Mouse (Mus musculus) cerebellum, postnatal 4 days (tissue): ENCODE measurements around the gene Olfr547.
"Not testable (repeated sequence)": the region's sequence is repeated elsewhere in the genome, so short reads cannot be mapped to it uniquely, and the experiment has no call there.

Source experiments
- DNase-seq, 2 experiments: peaks; one replicate each; pipeline ENCODE4 v3.0.0; 2022; ENCODE audit warnings: low spot score in 2 of 2, mixed read lengths in 1 of 2

The Olfr547 gene

DNA sequence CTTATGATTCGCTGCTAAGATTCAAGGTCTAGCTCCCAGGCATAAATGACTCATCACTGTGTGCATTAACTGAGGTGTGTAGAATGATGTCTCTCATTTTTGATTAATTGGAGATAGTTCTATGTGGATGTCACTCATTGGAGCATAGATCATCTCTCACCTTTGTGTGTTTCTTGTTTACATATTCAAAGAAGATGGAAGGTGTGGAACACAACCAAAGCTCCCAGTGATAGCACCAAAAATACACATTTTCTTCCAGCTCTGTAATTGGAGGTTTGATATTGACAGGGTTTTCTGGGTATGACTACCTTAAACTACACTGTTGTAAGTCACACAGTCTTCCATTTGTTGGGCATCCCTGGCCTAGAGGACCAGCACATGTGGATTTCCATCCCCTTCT lies at the start of gene Olfr547:
TSS of gene Olfr547 (plus strand) at position 301 of the 400 bp plus-strand sequence.
- DNase-seq: no peak

DNA sequence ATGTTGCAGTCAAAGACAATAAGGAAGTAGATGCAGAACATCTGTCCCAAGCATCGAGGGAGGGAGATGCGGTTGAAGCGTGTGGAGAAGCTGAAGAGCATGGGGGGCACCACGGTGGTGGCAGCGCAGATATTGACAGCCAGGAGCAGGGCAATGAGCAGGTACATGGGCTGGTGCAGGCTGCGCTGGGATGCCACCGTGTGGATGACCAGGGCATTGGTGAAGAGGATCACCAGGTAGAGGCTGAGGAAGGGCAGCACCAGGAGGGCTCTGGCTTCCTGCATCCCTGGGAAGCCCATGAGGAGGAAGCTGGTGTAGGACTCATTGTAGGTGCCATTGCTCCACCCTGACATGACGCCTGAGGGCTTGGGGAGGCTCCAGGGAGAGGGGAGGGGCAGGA lies 49.8 kb upstream of the Olfr547 start:
- not testable (repeated sequence) for DNase-seq

DNA sequence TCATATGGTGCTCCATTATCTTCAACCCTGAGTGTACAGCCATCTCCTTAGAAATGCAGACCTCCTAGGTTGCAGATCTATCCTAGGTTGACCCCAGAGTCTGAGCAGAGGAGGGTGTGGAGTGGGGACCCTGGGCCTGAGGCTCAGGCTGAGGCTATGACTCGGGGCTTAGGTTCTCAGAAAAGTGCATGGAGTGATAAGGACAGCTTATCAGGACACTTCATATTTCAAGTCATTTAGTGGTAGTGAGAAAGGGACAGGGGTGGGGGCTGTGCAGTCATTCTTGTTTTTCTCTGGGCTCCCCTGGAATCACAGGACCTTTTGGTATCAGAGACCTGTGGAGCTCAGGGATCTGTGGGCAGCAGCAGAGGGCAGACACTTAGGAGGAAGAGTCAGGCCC lies 48.4 kb upstream of the Olfr547 start:
- no peak for DNase-seq

DNA sequence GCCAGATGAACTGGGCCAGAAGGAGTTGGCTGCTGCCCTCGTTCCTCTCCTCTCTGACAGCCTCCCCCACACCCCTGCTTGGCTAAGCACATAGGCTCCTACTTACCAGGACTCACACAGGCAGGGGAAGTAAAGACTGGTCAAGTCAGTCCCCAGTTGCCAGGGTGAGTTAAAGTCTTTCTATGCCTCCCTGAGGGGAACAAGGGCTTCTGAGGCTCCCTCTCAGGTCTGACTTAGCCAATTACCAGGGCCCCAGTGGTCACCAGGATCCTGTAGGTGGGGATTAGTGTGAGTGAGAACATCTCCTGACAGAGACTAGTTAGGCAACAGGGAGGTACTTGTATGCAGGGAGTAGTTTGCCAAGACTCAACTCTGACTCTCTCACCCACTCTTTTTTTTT lies 46.4 kb upstream of the Olfr547 start, which contains the start of gene Olfr544:
TSS of gene Olfr544 (minus strand) at position 153 of the 400 bp plus-strand sequence.
- DNase-seq: no peak

DNA sequence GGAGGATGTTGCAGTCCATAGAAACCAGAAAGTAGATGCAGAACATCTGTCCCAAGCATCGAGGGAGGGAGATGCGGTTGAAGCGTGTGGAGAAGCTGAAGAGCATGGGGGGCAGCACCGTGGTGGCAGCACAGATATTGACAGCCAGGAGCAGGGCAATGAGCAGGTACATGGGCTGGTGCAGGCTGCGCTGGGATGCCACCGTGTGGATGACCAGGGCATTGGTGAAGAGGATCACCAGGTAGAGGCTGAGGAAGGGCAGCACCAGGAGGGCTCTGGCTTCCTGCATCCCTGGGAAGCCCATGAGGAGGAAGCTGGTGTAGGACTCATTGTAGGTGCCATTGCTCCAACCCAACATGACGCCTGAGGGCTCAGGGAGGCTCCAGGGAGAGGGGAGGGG lies 40.1 kb upstream of the Olfr547 start:
- not testable (repeated sequence) for DNase-seq

DNA sequence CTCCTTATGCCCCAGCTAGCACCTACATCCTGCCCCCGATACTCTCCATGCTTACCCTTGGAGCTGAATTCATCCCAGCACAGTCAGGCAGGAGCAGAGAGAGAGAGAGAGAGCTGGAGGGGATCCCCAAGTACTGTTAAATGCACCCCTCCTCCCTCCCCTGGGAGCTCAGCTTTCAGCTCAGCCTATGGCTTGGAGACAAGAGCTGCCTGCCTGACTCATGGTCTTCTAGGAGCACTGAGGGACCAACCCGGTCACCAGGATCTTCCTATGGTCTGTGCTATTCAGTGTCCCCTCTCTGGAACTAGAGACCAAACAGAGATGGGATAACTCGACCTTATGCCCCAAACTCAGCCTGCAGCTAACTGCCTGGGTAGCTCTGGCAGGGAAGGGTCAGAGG lies 35.1 kb upstream of the Olfr547 start, which contains the start of gene Olfr545:
TSS of gene Olfr545 (minus strand) at position 101 of the 400 bp plus-strand sequence.
- no peak for DNase-seq

DNA sequence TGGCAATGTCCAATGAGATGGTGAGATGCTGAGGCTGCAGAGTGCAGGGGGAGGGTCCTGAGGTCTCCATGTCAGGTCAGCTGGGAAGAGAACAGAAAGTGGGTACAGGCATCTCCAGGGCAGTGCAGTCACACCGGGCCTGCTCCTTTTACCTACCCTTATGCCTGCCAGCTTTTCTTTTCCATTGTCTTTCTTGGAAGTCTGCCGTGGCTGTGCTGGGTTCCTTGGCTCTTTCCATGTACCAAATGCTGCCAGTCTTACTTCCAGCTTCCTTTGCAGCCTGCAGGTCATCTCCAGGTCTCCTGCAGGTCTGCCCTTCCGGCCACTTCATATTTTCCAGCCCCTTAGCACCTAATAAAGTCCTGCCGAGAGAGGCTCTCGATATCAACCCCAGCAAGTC lies 32.6 kb upstream of the Olfr547 start:
- DNase-seq: no peak

DNA sequence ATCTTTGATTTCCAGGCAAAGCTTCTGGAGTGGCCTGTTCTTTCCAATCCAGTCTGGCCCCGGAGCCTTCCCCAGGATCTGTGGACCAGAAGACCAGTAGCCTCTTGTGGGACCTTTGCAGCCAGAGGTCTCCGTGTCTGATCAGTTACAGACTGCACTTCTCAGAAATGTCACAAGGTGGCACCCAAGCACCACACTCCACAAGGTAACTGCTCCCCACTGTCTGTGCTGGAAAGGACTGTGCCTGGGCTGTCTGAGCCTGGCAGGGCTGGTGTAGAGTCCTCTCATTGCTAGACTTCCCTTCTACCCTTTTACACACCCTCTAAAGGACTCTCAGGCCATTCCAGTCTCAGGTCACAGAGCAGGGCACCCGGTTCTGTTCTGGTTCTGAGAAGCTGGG lies 27.7 kb upstream of the Olfr547 start:
- DNase-seq: peak; percentile 62 to 77

DNA sequence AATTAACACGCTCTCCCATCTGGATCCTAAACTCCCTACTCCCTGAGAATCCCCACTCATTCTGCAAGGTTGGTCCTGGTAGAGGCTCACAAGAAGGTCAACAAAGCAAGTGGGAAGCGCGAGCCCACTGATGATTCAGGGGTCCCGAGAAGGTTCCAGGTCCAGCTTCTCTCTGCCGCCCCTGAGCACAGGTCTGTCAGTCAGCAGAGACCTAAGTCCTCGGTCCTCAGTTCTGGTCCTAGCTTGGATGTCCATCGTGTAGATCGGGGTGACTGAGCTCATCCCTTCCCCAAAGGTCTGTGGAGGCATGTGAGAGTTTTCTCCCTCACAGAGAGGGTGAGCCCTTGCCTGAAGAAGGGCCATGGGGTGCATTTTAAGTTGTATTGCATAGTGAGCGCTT lies 26.5 kb upstream of the Olfr547 start:
- no peak for DNase-seq

DNA sequence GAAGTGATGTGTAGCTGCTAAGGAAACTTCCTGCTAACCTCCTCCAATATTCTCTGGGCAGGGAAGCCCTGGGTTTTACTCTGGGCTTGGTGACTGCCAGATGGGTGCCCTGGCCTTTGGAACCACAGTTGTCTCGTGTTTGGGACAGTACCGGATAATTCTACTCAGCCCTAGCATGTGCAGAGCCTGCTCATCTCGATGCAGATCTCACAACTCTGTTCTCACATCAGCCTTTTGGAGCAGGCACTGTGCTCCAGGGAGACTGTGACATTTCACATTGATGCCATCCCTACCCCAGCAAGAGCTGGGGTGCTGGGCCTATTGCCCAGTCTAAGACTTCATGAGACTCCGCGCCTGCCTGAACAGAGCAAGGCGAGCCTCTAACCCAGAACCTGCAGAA lies 25.9 kb upstream of the Olfr547 start:
- no peak for DNase-seq

DNA sequence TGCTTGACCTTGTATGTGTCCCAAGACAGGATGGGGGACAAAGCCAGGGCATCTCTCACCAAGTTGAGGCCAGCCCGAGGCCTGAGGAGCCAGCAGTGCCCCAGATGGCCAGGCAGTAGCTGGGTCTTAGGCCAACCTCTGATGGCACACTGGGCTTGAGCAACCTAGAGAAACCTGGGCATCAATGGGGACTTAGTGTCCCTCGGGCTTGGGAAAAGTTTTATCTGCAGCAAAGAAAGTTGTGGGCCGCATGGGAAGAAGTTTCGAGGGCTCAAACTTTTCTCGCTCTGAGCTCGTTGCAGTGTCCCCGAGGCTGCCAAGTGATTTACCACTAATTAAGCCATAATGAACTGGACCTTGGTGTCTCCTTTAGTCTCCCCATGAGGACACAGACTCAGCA lies 24.8 kb upstream of the Olfr547 start:
- no peak for DNase-seq

DNA sequence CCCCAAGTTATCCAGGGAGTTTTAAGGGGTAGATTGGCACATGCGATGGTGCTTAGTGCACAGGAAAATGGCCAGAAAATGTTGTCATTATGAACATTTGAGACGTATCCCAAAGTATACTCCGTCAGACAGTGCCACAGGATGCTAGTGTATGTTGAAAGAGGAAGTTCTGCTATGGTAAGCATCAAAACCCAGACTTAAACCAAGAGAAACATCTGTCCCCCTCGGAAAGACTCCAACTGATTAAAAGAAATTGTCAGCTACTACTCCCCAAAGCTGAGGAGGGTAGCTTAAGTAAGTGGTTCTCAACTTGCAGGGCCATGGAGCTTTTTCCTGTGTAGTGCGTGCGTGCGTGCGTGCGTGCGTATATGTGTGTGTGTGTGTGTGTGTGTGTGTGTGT lies 22.6 kb upstream of the Olfr547 start:
- no peak for DNase-seq

DNA sequence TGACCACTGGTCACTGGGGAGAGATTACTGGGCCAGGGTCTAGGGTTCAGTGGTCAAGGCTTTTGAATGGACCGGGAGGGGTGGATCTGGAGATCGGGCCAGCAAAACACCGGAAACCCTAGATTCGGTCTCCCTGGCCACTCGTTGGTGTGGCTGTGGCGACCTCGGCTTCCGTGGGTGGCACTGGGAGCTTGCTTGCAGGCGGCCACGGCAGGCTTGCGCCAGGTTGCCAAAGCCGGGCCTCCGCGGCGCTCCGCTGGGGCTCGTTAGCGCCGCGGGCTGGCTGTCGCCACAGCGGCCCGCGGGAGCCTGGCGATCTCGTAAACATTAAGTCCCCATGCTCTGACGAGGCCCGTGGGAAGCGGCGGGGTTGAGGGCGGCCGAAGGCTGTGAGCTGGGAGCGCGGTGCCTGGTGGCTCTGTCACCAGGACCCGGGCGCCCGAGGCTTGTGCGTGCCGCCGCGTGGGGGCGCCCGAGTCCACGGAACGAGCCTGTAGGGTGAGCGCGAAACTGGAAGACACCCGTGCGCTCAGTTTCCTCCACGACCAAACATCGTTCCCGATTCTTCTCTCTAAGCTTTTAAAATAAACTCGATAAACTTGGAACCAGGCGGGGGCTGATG lies 21.6 kb upstream of the Olfr547 start:
- peak; percentile 89 to 92 for DNase-seq

DNA sequence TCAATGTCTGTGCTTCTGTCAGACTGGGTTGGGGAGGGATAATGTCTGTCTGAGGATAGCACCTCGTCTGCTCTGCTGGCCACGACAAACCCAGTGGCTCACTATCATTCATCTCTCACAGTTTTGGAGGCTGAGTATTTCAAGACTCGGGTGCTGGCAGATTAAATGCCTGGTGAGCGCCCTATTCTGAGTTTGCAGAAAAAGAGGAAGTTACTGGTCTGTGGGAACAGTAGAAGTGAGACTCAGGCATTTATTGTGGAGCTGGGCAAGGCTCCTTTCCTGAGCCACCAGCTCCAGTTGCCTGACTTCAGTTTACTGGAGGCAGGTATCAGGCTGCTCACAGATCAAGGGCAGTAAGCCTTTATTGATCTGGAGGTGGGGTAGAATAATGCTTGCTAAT lies 20.4 kb upstream of the Olfr547 start:
- no peak for DNase-seq

DNA sequence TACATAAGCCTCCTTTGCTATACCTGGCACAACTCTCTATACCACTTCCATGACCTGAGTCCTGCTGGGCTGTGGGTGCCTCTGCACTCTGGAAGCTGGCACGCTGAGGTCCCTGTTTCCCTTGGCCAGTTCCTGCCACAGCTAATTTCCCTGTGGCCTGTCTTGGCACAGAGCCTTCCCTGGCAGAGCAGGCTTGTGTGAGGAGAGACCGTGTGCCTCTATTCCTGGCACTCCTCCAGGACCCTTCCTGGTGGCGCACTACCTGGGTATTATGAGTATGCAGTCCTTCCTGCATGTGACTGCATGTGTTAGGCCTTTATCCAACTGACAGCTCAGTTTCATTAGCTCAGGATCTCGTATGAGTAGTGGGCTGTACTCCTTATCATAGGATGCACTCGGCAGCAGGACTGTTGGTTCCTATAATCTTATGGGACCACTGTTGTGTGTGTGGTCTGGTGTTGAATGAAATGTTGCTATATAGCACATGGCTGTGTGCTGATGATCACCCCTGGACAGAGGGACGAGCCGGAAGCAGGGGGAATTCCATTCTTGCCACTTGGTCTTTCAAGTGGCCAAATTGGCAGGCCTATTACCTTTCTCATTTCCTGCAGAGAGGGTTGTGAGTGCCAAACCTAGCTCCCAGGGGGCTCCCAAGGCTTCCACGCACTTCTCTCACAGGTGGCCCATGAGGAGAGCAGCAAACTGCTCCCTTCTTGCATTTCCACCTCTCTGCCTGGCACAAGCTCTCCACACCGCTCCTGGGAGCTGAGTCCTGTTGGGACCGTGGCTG lies 18.1 kb upstream of the Olfr547 start:
- DNase-seq: peak in 1 of 2 experiments; percentile 47

DNA sequence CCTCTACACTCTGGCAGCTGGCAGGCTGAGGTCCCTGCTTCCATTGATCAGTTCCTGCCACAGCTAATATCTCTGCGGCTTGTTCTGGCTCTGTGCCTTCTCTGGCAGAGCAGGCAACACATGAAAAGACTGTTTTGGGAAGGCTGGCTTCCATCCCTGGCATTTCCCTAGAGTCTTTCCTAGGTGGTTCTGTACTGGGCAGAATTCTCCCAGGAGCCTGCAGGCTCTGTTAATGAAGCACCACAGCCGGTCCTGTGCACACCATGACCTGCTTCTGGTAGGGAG lies 17.6 kb upstream of the Olfr547 start:
- DNase-seq: peak in 1 of 2 experiments; percentile 16

DNA sequence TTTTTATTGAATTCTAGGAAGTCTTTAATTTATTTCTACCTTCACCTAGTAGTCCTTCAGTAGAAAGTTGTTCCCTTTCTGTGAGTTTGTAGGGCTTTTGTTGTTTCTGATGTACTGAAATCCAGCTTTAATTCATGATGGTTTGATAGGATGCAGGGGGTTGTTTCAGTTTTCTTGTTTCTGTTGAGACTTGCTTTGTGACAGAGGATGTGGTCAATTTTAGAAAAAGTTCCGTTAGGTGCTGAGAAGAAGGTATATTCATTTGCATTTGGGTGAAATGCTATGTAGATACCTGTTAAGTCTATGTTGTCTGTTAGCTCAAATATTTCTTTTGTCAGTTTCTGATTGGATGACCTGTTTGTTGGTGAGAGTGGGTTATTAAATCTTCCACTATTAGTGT lies 5.5 kb upstream of the Olfr547 start:
- DNase-seq: no peak

DNA sequence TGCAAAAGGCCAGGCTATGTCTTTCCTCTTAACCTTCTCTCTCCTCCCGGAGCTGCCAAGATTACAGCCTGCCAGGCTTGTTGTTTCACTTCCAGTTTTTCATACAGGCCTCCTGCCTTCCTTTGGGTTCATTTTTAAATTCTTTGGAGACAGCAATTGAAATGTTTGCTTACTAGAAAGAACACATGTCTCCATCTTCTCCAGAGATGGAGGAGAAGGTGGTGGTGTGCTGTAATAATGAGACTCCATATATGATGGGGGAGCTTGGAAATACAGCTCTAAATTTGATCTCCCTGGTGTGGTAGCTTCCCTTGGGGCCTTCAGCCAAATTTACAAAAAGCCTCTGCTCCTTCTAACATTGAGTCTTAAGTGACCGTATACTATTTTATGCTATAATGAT lies 6.0 kb downstream of the Olfr547 start, which contains the start of gene Olfr548-ps1:
TSS of gene Olfr548-ps1 (plus strand) at position 301 of the 400 bp plus-strand sequence.
- DNase-seq: no peak

DNA sequence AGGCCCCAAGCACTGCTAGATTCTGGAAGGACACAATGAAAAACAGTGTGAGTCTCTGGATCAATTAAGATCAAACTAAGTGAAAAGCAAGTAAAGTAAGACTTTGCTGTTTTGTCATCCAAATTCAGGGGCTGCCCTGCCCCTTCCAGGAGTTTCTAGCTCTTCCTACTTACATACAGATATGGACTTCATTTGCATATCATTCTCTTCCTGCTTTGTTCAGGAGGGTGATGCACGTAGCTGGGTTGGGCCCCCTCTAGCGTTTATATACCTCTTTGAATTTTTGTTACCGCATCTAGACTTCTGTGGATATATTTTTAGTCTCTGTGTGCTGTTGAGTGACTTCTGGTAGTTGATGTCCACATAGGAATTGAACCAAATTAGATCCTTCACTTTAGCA lies 6.7 kb downstream of the Olfr547 start:
- DNase-seq: no peak

DNA sequence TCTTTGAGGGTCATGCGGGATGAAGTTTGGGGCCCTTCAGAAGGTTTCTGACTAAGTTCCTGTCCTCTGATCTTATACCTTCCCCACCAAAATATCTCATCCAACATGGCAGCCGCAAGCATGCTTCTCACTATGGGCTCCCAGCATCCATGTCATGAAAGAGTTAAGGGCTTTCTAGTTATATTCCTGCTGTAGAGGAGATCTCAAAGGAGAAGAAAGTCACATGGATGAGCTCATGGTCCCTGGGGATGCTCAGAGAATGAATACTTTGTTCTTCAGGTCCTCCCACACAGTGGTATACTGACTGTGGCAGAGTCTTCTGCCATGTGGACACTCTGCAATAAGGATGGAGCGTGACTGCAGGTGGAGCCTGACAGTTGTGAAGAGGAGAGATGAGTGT lies 15.0 kb downstream of the Olfr547 start, which contains the start of gene Olfr549:
TSS of gene Olfr549 (plus strand) at position 301 of the 400 bp plus-strand sequence.
- no peak for DNase-seq

DNA sequence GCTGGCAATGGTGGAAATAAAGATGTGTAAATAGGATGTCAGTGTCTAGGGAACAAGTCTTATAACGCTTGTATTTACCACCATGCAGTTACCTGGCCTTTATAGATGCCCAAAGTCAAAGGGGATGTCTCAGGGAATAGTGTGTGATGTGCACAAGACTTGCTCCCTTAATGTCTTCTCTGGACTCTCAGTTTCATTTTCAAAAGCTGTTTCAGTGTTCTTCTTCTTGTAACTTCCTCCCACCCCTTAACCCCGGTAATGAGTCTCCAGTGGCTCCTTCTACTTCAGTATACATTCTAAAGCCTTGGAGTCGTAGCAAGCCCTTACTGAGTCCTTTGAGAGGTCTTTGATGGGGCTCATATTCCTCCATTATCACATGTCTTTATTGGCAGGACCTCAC lies 18.7 kb downstream of the Olfr547 start:
- DNase-seq: no peak

DNA sequence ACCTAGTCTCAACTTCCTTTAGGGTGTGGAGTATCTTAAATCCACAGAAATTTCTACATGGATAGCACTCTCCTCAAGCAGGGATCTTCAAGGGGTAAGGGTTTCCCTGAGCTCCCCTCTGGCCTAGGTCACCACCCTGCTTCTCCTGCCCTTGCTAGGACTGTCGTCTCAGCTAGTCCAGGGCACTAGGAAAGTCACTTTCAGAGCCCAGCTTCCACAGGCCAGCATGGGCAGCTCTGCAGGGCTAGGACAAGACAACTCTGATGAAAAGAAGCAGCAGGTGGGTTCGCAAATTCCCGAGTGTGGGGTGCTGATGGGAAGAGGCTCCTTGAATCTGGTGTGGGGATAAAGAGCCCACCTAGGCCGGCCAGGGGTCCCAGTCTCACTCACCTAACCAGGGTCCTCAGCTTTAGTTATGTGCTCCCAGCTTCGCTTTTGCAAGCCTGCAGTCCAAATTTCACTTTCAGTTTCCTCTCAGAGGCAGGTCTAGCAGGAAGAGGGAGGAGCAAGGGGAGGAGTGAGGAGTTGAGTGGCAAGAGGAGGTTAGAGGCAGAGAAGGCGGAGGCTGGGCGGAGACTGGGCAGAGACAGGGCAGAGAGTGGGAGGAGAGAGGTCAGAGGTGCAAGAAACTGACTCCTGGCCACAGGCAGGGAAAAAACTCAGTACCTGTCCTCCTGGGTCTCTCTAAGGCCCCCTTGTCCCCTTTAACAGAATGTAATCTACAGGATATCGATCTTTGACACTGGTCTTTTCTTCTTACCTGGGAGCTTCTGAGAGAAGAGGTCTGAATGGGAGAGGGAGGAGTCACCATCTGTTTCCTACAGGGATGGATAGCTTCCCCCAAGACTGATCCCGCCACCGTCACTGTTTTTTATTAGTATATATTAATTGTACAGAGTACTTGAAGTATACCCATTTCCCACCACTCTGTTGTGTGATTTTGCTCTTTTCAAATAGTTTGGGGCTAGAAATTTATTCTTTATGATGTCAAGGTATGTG lies 30.7 kb downstream of the Olfr547 start, which contains the start of gene Trim21:
TSS of gene Trim21 (minus strand) at position 488 of the 999 bp plus-strand sequence.
- peak in 1 of 2 experiments; percentile 37 for DNase-seq
